Mouse (Mus musculus) embryonic fibroblast, embryonic 13.5 days (primary cell): ENCODE measurements around the gene Cdkal1. TPM values are rescaled to one million over a fixed set of nuclear protein-coding genes. Genes with fewer than 3 reads are reported as not detected.

Experiments
- H3K27ac ChIP-seq: 2 replicates; pipeline ENCODE4 v1.5.1; 2012; ENCODE audit warnings: low read length, control low read depth, inconsistent platforms; ENCODE audit not compliant: insufficient read depth
- H3K4me1 ChIP-seq: 2 replicates; pipeline ENCODE4 v1.6.1; 2011; ENCODE audit warnings: low read length; ENCODE audit not compliant: control insufficient read depth, insufficient read depth
- H3K4me3 ChIP-seq: 2 replicates; pipeline ENCODE4 v1.5.1; 2011; ENCODE audit warnings: mild to moderate bottlenecking, control low read depth, low read length; ENCODE audit not compliant: insufficient read depth
- CTCF ChIP-seq: IDR thresholded peaks from 2 replicates; pipeline ENCODE4 v1.5.1; 2011; ENCODE audit warnings: mild to moderate bottlenecking, control low read depth, low read length, moderate library complexity, borderline replicate concordance; ENCODE audit not compliant: insufficient read depth
- POLR2A ChIP-seq: IDR thresholded peaks from 2 replicates; pipeline ENCODE4 v1.6.1; 2011; ENCODE audit warnings: low read depth, mild to moderate bottlenecking, control low read depth, low read length, moderate library complexity
- polyA plus RNA-seq: library from polyadenylated mRNA; stranded (reverse); fragments of >200 nt; gene quantifications from 2 replicates; pipeline ENCODE4 v1.2.4, GENCODE M21; 2011; ENCODE audit warnings: low read depth; ENCODE audit not compliant: missing spikeins, insufficient read length

Cdkal1 gene
- polyA plus RNA-seq, 1 experiment = 25.0 TPM

GRCm38 (mm10) chr13:29752061-29752460 is 103.4 kb downstream of the Cdkal1 start:
- no peak overlapping the region for H3K4me3 ChIP-seq
- peaks cover 3% of the 10 kb centered on the region; the same call in 1 of the 2 replicates for H3K4me1 ChIP-seq
- no peak overlapping the region for H3K27ac ChIP-seq
- TF ChIP-seq CTCF (no peak), POLR2A (no peak)

GRCm38 (mm10) chr13:29751201-29751600 is 104.3 kb downstream of the Cdkal1 start:
- Histone ChIP-seq H3K4me1 (peaks cover 5% of the 10 kb centered on the region; the same call in 1 of the 2 replicates), H3K27ac (no peak overlapping the region), H3K4me3 (no peak overlapping the region)
- TF ChIP-seq POLR2A (no peak), CTCF (no peak)

GRCm38 (mm10) chr13:29747347-29747647 is 108.2 kb downstream of the Cdkal1 start:
- Histone ChIP-seq H3K4me3 (no peak overlapping the region), H3K27ac (no peak overlapping the region)
- TF ChIP-seq CTCF (no peak), POLR2A (no peak)

GRCm38 (mm10) chr13:29746501-29747346 is 108.8 kb downstream of the Cdkal1 start:
- Histone ChIP-seq H3K27ac (0 out of 2 replicates have a peak overlapping the region, but pooled peaks have one; percentile 9), H3K4me1 (peaks cover 8% of the 10 kb centered on the region), H3K4me3 (no peak overlapping the region)
- no peak for TF ChIP-seq POLR2A

More at GRCm38 (mm10) chr13:29747347-29747647, 108.2 kb downstream of the Cdkal1 start:
- peaks cover 8% of the 10 kb centered on the region for H3K4me1 ChIP-seq

- H3K27ac ChIP-seq = no peak overlapping the region
- no peak overlapping the region for H3K4me3 ChIP-seq
- TF ChIP-seq CTCF = no peak
- no peak for TF ChIP-seq POLR2A
- peaks cover 8% of the 10 kb centered on the region for H3K4me1 ChIP-seq
Measured at GRCm38 (mm10) chr13:29745073-29745472, 110.4 kb downstream of the Cdkal1 start.

- H3K4me3 ChIP-seq = no peak overlapping the region
- peaks cover 8% of the 10 kb centered on the region for H3K4me1 ChIP-seq
- no peak overlapping the region for H3K27ac ChIP-seq
- TF ChIP-seq POLR2A (no peak), CTCF (no peak)
Measured at GRCm38 (mm10) chr13:29744188-29744587, 111.3 kb downstream of the Cdkal1 start.

- TF ChIP-seq CTCF = no peak
- TF ChIP-seq POLR2A = no peak
Measured at GRCm38 (mm10) chr13:29743761-29744160, 111.7 kb downstream of the Cdkal1 start.

GRCm38 (mm10) chr13:29737675-29738461 is 117.6 kb downstream of the Cdkal1 start:
- TF ChIP-seq POLR2A (no peak), CTCF (no peak)
- Histone ChIP-seq H3K4me1 (no peaks in the 10 kb centered on the region), H3K4me3 (no peak overlapping the region), H3K27ac (no peak overlapping the region)

More at GRCm38 (mm10) chr13:29743761-29744160, 111.7 kb downstream of the Cdkal1 start:
- Histone ChIP-seq H3K4me1 (peaks cover 8% of the 10 kb centered on the region), H3K4me3 (no peak overlapping the region), H3K27ac (no peak overlapping the region)

- no peaks in the 10 kb centered on the region for H3K4me1 ChIP-seq
- H3K27ac ChIP-seq = no peak overlapping the region
- TF ChIP-seq POLR2A = no peak
- TF ChIP-seq CTCF = no peak
- H3K4me3 ChIP-seq = no peak overlapping the region
Measured at GRCm38 (mm10) chr13:29734496-29734895, 121.0 kb downstream of the Cdkal1 start.

- Histone ChIP-seq H3K4me1 (no peaks in the 10 kb centered on the region), H3K27ac (no peak overlapping the region), H3K4me3 (no peak overlapping the region)
- no peak for TF ChIP-seq POLR2A
- TF ChIP-seq CTCF = no peak
Measured at GRCm38 (mm10) chr13:29726154-29726825, 129.2 kb downstream of the Cdkal1 start.
